Mouse (Mus musculus) gastrocnemius, postnatal 25 days (tissue): ENCODE results near the gene Eif2ak4. TPM values are rescaled to one million over a fixed set of nuclear protein-coding genes. Genes with fewer than 3 reads are reported as not detected.
A peak's percentile ranks its signal among the peaks of the same experiment; 100 is the strongest.

ENCODE experiments used
- DNase-seq: peaks from one replicate; pipeline ENCODE4 v3.0.0; 2022
- total RNA-seq, 2 experiments: library from RNA; stranded (reverse); gene quantifications; 1 replicate in 1 of 2; 2 replicates in 1 of 2; pipeline ENCODE4 v1.2.3; 2021

The Eif2ak4 gene
- total RNA-seq, 2 experiments from 2014 or later, result 3.4 to 3.5 TPM

- no peak for DNase-seq
These were observed 121.4 kb downstream of the Eif2ak4 start for GRCm38 (mm10) chr2:118509688-118510446.

DNA sequence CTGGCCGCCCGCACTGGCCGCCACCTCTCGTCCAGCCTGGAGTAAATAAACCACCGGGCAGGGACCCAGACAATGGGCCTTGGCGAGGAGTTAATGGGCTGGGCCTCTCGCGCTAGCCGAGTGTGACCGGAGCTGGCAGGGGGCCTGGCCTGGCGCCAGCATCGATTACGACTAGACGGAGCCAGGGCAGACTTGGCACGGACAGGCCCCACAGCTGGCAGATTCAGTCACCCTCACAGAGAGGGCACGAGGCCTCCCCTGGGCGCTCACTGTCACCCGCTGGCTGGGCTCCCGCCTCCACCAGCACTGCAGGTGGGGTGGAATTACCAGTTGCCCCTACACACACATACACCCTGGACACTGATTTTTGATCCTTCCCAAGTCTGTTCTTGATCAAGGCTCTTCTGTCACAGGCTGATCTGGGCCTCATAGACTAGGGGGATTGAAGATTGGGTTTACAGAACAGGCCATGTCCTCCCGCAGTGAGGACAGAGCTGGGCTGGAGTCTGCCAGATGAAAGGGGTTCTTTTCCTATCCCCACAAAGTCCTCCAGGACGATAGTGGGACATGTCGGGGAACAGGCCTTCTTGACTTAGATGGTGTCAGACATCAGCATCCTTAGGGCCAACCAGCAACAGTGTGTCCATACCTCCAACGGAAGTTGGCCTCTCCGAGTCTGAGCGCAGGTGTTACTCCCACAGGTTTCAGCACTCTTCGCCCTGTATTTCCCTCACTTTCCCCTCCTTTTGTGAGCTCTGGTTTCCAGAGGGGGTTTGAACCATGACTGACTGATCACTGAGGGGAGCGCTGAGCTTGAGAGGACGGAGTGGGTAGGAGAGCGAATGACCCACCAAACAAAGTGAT, 122.3 kb downstream of the Eif2ak4 start:
- DNase-seq, result peak; percentile 95

DNA sequence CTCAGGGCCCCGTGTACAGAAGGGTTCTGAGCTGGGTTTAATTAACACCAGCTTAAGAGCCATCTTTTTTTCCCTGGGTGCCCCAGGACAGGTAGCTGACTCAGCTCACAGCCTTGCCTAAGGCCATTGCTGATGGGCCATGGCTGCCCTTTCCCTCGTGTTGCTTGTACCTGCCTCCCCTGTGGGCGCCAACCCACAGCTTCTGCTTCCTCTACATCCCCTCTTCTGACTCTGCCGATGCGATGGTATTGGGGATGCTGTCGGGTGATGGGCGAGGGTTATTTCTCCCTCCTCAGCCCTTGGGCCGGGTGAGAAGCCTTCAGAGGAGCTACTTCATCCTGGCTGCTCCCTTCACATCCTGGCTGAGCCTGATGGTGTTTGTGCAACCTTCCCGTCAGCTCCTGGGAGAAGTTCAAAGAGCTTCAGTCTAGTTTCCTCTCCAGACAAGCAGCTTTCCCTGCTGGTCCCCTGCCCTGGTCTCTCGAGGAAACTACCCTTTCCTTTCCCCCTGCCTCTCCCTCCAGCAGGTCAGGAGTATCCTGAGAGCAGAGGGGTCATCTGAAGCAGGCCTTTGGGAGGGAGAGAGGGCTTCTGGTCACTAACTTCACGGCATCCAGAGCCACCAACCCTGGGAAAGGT, 123.5 kb downstream of the Eif2ak4 start:
- no peak for DNase-seq

GRCm38 (mm10) chr2:118512418-118513377, 124.3 kb downstream of the Eif2ak4 start:
- DNase-seq, result no peak

- DNase-seq, result peak; percentile 68
These were observed 131.9 kb downstream of the Eif2ak4 start for GRCm38 (mm10) chr2:118520042-118520933.

DNA sequence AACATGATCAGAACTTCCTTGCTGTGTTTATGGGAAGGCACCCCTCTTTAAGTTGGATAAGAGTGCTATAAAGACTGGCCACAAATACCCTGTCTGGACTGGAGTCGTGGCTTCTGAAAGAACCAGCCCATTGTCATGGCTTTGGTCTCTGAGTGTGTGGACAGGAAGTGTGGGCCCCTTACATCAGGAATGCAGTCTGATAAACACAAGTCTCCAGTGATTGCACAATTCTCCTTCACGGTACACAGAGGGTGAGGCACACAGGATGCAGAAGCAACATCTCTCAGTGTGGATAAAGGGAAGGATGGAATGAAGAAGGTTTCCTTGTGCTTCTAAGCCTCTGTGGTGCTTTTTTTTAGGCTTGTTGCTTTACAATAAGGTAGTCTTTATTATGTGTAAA, 133.8 kb downstream of the Eif2ak4 start:
- no peak for DNase-seq

DNA sequence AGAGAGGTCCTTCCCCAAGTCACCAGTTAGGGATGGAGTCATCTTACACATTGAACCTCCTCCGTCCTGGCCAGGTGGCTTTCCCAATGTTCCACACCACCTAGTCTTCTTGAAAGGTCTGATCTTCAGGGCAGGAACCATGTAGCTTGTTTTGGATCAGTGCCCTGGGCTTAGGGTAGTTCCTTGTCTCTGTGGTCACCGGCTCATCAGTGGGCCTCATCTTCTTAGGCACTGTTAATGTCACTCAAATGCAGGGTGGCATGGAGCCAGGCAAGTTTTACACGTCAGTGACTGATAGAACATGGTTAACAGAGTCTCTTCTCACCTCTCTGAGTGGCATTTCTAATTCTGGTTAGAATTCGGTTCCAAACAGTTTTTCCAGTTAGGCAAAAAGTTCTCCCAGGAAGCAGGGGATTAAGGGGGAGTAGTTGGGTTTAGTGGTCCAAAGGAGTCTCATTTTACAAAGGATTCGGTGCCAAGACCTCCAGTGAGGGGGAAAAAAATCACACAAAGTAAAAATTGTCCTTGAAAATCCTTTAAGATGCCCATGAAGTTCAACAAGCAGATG, 134.8 kb downstream of the Eif2ak4 start:
- DNase-seq, result no peak

DNA sequence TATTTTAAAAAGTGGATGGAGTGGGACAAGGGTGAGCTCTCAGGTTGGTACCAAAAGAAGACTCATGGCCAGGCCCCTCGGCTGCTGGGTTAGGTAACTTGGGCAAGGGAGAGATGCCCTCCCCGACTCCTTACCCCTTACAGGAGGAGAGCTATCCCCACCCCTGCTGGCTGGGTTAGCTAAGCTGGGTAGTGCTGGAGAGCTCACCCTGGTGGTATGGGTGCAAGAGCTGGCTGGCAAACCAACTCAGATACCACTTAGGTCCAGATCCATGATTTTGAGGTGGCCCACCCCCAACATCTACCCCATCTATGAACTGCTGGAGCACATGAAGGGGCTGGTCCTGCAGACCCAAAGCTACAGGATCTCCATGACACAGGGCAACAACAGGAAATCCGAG, 136.4 kb downstream of the Eif2ak4 start:
- no peak for DNase-seq

Other genes with a start within 250 kb of the Eif2ak4 start
- not detected for gene Fsip1, start 131.7 kb upstream of the Eif2ak4 start, total RNA-seq
- gene Gpr176, start 15.2 kb upstream of the Eif2ak4 start, total RNA-seq, result under 1 TPM; 0.08 to 0.16 TPM
- 100 to 1,000 TPM; 129 to 134 TPM for gene Srp14, start 91.1 kb downstream of the Eif2ak4 start, total RNA-seq
- gene Bmf, start 161.1 kb downstream of the Eif2ak4 start, total RNA-seq, result 1 to 10 TPM; 3.4 to 4.7 TPM
- gene Bub1b, start 209.6 kb downstream of the Eif2ak4 start, total RNA-seq, result 1 to 10 TPM; 1.0 to 1.2 TPM